Mouse (Mus musculus): Measurements from ENCODE around the gene Rarres2.

Rarres2 gene

GRCm38 (mm10) chr6:48572572-48573061, at the start of gene Rarres2:
Gene Rarres2 (minus strand): TSS chr6:48572789.
- peak; percentile 40 for DNase-seq

- no peak for DNase-seq
These were observed 47.4 kb upstream of the Rarres2 start for GRCm38 (mm10) chr6:48620031-48620430.

GRCm38 (mm10) chr6:48614756-48615155, 42.2 kb upstream of the Rarres2 start:
- no peak for DNase-seq

GRCm38 (mm10) chr6:48613464-48613863, 40.9 kb upstream of the Rarres2 start:
- DNase-seq = no peak

GRCm38 (mm10) chr6:48610657-48611056, 38.1 kb upstream of the Rarres2 start:
- no peak for DNase-seq

- no peak for DNase-seq
These were observed 36.9 kb upstream of the Rarres2 start for GRCm38 (mm10) chr6:48609512-48609911.

GRCm38 (mm10) chr6:48608124-48608523, 35.5 kb upstream of the Rarres2 start:
- no peak for DNase-seq

- no peak for DNase-seq
These were observed 29.6 kb upstream of the Rarres2 start for GRCm38 (mm10) chr6:48602080-48602741.

GRCm38 (mm10) chr6:48601271-48602079, 28.9 kb upstream of the Rarres2 start, which contains the start of gene Zfp775:
Gene Zfp775 (plus strand): TSS chr6:48602063.
- DNase-seq = peak; percentile 97

- no peak for DNase-seq
These were observed 28.0 kb upstream of the Rarres2 start for GRCm38 (mm10) chr6:48600594-48600993.

GRCm38 (mm10) chr6:48597233-48597625, 24.6 kb upstream of the Rarres2 start:
- no peak for DNase-seq

GRCm38 (mm10) chr6:48596545-48597232, 24.1 kb upstream of the Rarres2 start:
- DNase-seq = no peak

GRCm38 (mm10) chr6:48595278-48595677, 22.7 kb upstream of the Rarres2 start:
- DNase-seq = peak; percentile 39

GRCm38 (mm10) chr6:48594043-48594738, 21.6 kb upstream of the Rarres2 start:
- DNase-seq = no peak

- peak; percentile 98 for DNase-seq
These were observed 20.8 kb upstream of the Rarres2 start, which contains the start of the genes Repin1 and Gm44965 for GRCm38 (mm10) chr6:48593158-48594042. Gene Repin1 (plus strand): TSS chr6:48593883. Gene Gm44965 (plus strand): TSS chr6:48593941.

GRCm38 (mm10) chr6:48591871-48592270, 19.3 kb upstream of the Rarres2 start:
- no peak for DNase-seq

- peak; percentile 28 for DNase-seq
These were observed 18.7 kb upstream of the Rarres2 start for GRCm38 (mm10) chr6:48591221-48591845.

GRCm38 (mm10) chr6:48589194-48589750, 16.7 kb upstream of the Rarres2 start, which contains the start of gene Gm45021:
Gene Gm45021 (plus strand): TSS chr6:48589610.
- no peak for DNase-seq

GRCm38 (mm10) chr6:48582037-48582436, 9.4 kb upstream of the Rarres2 start:
- DNase-seq = no peak

GRCm38 (mm10) chr6:48581257-48581656, 8.7 kb upstream of the Rarres2 start:
- no peak for DNase-seq
